Mouse (Mus musculus): Measurements from ENCODE around the gene Duox2.

Duox2 gene

GRCm38 (mm10) chr2:122240735-122241134 lies 57.5 kb downstream of the Duox2 start:
- DNase-seq (ENCODE audit: low read depth, low spot score): no peak

GRCm38 (mm10) chr2:122237891-122238470 lies 60.3 kb downstream of the Duox2 start:
- no peak for DNase-seq (ENCODE audit: low read depth, low spot score)

- DNase-seq (ENCODE audit: low read depth, low spot score): no peak
These were observed 61.9 kb downstream of the Duox2 start for GRCm38 (mm10) chr2:122236321-122236720.

GRCm38 (mm10) chr2:122235425-122235824 lies 62.8 kb downstream of the Duox2 start:
- peak; percentile 19 for DNase-seq (ENCODE audit: low read depth, low spot score)

- peak; percentile 47 for DNase-seq (ENCODE audit: low read depth, low spot score)
These were observed 63.5 kb downstream of the Duox2 start, which contains the start of gene Sord for GRCm38 (mm10) chr2:122234611-122235288. Sord (plus strand) TSS chr2:122234749.

- peak; percentile 21 for DNase-seq (ENCODE audit: low read depth, low spot score)
These were observed 64.3 kb downstream of the Duox2 start for GRCm38 (mm10) chr2:122233759-122234557.

- DNase-seq (ENCODE audit: low read depth, low spot score): no peak
These were observed 64.9 kb downstream of the Duox2 start for GRCm38 (mm10) chr2:122233341-122233740.

- no peak for DNase-seq (ENCODE audit: low read depth, low spot score)
These were observed 66.6 kb downstream of the Duox2 start for GRCm38 (mm10) chr2:122231616-122232015.

GRCm38 (mm10) chr2:122230395-122230794 lies 67.9 kb downstream of the Duox2 start:
- no peak for DNase-seq (ENCODE audit: low read depth, low spot score)
